Mouse (Mus musculus): ENCODE measurements around the gene Nptx2.

Nptx2 gene

DNA sequence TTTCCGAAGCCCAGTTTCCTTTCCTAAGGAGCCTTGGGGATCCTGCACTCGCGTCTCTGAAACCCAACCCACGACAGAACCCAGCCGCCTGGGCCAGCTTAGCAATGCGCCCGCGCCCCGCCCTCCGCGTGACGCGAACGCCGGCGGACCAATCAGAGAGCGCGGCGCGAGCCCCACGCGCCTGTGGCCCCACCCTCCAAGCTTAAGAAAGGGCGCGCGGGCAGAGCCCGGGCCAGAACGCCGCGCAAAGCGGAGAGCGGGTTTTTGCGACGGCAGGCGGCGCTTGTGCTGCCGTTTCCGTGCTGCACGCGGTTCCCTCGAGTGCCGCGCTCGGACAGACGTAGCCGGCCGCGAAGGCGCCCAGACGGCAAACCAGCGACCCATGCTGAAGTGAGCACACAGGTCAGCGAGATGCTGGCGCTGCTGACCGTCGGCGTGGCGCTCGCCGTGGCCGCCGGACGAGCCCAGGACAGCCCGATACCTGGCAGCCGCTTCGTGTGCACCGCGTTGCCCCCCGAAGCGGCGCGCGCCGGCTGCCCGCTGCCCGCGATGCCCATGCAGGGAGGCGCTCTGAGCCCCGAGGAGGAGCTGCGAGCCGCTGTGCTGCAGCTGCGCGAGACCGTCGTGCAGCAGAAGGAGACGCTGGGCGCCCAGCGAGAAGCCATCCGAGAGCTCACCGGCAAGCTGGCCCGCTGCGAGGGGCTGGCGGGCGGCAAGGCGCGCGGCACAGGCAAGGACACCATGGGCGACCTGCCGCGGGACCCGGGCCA is at the start of gene Nptx2:
Nptx2 (plus strand) TSS at position 250 of the 770 bp plus-strand sequence.
- no peak for DNase-seq (ENCODE audit: low spot score)

DNA sequence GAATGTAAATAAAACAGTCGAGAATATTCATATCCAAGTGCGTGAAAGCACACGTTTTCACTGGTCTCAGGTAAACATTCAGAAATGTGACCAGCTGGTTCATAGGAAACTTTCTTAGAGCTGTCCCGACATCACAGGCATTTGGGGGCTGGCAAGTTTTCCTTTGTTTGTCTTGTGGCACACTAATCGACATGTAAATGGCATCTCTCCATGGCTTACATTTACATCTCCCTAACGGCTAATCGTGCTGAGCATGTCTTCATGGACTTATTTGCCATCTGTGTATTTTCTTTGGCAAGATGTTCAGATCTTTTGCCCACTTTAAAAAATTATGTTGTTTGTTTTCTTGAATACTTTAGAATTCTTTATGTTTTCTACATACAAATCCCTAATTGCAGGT is 49.2 kb upstream of the Nptx2 start:
- DNase-seq (ENCODE audit: low spot score) = no peak

DNA sequence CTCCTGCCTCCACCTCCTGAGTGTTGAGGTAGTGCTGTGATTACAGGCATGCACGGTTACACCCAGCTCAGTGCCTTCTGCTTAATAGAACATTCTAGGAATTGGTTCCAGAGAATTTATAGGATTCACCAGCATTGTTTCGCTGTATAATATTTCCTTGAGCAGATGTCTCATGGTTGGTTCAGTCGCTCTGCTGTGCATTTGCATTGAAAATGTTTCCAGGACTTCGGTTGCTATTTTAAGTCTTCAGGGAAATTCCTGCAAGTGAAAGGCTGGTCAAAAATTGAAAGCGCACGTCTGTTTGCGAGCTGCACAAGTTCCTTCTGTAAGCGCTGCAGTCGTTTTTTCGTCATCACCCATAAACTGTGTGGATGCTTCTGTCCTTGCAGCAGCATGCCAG is 41.5 kb upstream of the Nptx2 start:
- DNase-seq (ENCODE audit: low spot score) = no peak

DNA sequence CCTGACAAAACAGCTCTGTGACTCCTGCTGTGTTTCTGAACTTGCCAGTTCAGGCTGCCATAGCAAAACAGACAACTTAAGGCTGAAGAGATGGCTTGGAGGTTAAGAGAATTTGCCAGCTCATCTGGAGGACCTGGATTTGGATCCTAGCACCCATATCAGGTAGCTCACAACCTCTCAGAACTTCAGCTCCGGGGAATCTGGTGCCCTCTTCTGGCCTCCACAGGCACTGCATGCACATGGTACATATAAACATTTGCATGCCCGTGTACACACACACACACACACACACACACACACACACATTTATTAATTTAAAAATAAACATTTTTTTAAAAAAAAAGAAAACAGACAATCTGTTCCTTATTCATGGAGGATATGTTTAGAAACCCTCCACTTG is 40.0 kb upstream of the Nptx2 start:
- no peak for DNase-seq (ENCODE audit: low spot score)

DNA sequence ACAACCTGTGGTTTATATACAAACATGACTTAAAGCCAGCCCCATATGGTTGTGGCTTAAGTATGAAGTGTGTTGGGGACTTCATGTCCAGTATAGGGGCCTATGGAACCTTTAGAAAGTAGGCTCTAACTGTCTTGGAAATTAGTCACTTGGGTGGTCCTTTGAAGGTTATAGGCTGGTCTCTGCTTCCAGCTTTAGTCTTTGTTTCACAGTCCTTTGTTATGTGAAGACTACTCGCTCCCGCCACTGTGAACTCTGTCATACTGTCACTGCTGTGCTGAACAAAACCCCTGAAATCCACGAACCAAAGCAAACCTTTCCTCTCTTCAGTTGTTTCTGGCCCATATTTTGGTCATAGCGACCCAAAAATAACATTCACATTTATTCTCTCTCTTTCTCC is 39.5 kb upstream of the Nptx2 start:
- no peak for DNase-seq (ENCODE audit: low spot score)

DNA sequence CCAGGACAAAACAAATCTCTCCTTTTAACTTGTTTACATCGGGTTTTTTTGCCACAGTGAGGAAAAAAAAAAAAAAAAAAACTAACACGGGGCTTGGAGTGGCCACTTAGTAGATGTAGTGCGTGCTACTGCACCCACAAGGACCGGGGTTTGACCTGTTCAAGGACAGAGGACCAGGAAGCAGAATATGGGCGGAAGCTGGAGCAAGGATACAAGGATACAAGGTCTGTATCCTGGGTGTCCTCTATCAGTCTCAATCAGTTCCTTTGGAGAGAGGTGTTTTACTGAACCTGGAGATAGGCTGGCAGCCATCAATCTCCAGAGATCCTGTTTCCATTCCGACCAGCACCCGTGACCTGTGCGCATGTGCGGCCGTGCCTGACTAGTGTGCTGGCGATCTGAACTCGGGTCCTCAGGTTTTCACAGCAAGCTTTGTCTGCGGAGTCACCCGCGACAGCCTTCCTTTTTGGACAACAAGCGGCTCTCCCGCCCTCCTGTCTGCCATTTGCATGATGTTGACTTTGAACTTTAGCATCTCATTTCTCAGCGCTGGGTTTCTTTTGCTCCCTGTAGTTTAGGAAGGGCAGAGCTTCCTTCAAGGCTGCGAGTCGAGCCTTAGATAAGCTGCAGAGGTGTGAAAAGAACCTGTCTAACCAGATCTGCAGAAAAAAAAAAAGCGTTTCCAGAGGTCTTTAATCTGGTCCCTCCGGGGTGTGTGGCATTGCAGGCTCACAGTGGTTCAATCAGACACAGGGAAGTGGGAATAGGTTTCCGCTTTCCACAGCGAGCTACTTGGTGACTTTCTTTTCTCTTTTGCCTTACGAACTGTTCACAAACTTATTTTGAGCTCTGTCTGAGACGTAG is 38.8 kb upstream of the Nptx2 start:
- no peak for DNase-seq (ENCODE audit: low spot score)

DNA sequence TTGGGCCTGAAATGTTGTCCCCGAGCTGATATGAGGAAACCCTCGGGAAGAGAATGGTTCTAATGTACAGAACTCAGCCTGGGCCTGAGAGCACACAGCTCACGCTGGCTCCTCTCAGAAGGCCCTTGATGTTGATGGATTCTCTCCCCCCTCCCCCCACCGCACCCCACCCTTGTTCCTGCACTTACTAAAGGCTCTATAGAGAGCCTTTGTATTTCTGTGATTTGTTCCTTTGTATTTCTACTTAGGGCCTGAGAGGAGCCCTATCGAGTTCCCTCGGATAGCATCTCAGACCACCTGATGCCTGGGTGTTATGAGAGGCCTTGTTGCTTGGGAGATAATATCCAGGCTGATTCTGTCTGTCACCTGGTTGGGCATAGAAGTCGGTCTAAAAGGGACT is 36.3 kb upstream of the Nptx2 start:
- no peak for DNase-seq (ENCODE audit: low spot score)

DNA sequence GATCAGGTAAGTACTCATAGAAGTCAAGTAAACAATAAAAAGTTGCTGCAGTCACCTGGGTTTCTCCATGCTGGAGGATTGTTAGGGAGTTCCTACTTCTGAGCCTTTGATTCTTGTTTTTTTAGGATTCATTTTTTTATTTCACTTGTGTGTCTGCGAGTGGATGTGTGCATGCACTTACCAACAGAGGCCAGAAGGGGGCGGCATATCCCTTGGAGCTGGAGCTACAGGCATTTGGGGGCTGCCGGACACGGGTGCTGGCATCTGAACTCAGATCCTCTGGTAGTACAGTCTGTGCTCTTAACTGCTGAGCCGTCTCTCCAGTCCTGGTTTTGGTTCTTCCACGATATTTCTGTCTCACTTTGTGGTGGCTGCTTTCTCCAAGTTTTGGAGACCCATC is 31.0 kb upstream of the Nptx2 start:
- DNase-seq (ENCODE audit: low spot score) = no peak

DNA sequence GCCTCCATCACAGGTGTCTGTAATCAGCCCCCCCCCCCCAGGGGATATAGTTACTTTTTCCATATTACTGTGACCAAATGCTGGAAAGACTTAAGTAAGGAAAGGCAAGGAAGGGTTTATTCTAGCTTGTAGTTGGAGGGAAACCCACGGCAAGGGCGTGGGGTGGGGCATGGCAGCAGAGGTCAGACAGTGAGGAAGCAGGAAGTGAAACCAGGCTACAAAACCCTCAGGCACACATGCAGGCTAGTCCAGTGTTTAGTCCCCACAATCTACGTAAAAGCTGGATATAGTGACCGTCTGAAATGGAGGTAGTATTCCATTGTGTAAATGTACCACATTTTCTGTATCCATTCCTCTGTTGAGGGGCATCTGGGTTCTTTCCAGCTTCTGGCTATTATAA is 30.5 kb upstream of the Nptx2 start:
- DNase-seq (ENCODE audit: low spot score) = no peak

DNA sequence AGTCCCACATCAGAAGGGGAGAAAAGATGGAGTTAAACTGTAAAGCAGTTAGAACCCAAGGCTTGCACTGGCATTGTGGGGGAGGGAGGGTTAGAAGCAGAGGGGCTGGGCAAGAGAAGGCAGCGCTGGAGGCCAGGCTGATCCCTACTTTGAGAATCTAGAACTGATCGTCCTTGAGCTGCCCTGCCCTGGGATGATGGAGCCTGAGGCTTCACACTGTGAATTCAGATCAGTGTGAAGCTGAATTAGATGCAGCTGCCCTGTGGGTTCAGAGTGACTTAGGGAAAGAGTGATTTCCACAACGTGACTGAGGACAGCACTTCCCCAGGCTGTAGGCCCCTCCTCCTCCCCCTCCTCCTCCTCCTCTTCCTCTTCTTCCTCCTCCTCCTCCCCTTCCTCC is 25.6 kb upstream of the Nptx2 start:
- DNase-seq (ENCODE audit: low spot score) = no peak

DNA sequence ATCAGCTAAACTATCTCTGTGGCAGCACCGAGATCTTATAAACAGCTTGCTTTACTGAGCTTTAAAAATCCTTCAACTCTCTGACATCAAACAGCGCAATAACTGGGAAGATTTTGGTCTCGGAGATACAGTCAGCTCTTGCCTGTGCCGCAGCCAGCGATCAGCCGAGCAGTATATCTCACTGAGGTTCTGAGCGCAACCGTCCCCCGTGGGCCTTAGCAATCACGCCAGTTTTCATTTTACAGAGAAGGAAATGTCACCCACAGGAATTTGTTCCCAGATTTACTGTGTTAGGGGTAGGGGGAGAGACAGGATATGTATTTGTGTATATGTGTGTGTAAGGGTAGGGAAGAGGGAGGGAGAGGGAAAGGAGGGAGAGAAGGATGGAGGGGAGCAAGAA is 20.9 kb upstream of the Nptx2 start:
- DNase-seq (ENCODE audit: low spot score) = no peak

DNA sequence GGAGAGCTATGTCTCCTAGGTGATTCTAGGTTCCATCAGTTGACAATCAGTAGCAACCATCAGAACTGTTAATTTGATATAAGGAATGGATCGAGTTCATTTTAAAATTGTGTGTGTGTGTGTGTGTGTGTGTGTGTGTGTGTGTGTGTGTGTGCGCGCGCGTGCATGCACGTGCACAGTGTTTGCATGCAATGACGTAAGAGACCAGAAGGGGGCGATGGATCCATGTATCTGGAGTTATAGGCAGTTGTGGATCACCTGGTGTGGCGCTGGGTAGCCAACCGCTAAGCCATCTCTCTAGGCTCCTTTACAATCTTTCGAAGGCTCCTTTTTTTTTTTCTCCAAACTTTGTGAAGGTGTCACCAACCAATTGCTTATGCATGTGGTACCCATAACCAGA is 16.6 kb upstream of the Nptx2 start:
- no peak for DNase-seq (ENCODE audit: low spot score)

DNA sequence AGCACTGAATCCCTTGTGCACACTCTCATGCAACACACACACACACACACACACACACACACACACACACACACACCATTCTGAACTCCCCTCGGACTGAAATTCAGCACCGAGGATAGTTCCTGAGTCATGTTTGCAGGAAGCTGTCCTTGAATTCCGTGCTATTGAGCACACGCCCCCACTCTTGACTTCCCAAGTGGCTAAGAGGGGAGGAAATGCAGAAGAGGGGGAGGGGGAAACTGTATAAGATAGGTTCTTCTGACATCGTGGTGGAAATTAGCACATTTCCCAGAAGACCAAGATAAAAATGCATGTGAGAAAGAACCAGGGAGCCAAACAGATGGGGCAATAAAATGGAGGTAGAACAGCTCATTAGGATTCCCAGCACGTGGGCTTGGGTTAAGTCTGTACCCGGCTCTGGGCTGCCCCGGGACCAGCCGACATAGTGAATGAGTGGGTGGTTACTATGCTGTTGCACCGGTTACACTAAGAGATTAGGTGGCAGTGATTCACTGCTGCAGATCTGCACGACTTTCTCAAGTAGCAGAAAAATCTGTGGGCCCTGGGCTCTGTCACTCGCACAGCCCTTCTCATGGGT is 2.9 kb upstream of the Nptx2 start:
- DNase-seq (ENCODE audit: low spot score) = no peak

DNA sequence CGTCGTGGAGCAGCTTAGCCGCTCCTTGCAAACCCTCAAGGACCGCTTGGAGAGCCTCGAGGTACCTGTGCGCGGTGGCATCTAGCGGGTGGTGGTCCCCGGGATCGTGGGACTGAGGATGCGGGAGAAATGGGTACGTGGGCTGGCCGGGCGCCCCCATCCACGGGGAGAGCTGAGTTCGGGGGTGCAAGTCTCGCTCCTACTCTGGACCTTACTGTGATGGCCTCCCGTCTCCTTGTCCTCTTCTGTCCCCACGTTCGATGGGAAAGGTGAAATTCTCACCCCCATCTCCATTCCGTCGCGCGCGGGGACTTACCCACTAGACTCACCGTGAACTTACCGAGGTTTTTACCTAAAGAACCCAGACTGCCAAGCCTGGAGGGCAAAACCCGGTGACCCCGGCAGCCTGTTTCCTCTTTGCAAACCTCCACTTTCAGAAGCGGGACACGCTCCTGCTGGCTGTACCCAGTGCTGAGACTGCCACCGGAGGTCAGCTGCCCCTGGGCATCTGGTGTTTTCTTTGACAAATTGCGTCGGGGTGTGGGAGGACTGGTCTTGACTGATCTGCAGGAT is 807 bp downstream of the Nptx2 start:
- no peak for DNase-seq (ENCODE audit: low spot score)

DNA sequence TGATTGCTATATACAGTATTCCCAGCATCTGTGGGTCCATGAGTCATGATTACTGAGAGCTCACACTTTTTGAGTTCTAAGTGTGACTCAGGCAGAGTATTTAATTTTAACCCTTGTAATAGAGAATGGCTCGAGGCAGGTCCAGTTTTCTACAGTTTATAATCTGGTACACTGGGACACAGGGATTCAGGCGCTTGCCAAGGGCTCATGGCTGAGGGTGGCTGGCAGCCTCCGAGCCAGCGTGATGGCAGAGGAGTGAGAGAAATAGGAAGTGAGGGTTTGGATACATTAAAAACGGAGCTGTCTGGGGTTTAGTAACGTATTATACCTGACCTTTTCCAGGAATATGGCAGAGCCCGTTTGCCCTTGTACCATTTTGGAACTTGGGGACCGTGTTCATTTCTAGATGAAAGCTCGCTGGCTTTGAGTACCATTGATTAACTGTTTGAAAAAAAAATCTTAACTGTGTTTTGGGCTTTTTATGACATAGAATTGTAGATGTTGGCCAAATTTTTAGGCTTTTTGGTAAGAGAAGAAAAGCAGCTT is 1.7 kb downstream of the Nptx2 start:
- no peak for DNase-seq (ENCODE audit: low spot score)

DNA sequence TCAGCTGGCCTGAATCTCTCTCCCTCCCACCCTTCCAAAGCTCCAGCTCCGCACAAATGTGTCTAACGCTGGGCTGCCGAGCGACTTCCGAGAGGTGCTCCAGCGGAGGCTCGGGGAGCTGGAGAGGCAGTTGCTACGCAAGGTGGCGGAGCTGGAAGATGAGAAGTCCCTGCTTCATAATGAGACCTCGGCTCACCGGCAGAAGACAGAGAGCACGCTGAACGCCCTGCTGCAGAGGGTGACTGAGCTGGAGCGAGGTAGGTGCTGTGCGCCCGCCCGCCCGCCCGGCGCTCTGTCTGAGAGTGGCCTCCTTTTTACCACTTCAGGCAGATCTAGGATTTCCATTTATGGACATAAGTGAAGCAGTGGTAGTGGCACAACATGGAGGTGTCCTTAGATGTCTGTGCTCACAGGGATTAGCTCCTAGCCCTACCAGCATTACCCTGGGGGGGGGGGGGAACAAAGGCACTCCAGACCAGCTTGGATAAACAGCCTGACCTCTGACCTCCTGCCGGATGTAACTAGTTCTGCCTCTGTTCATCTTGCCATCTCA is 2.5 kb downstream of the Nptx2 start:
- DNase-seq (ENCODE audit: low spot score) = no peak

DNA sequence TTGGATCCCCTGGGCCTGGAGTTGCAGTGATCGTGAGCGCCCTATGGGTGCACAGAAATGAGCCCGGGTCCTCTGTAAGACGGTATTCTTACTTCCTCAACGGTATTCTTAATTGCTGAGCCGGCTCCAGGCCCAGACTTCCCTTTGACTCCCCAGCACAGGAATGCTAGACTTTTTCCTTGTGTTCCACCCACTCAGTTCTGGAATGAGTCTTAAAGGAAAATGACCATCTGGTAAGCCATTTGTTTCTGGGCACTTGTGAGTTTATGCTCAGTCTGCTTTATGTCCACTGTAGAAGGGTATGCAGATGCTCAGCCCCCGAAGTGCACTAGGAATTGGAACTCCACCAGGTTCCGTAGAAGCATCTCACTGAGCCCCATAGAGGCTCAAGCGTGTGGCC is 4.3 kb downstream of the Nptx2 start:
- no peak for DNase-seq (ENCODE audit: low spot score)

DNA sequence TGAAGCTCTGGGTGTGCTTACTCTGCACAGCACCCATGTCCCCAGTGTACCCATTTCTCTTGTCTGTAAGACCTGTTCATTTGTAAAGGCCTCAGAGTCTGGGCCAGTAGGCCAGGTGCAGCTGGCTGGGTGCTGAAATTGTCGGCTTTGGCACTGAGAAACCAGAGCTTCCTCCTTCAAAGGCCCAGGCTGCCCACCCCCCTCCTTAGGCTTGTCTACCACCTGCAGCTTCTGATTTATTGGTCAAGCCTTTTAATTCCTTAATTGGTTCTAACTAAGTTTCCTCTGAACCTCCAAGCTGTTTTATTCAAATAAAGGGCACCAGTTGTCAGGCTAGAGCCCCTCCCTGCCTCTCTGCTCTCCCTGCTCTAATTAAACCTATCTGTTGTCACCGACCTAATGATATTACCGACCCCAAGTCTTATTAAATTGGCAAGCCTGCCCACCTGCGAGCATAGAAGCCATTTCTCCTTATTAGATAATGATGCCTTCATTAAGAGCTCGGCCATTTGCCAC is 5.0 kb downstream of the Nptx2 start:
- DNase-seq (ENCODE audit: low spot score) = no peak

DNA sequence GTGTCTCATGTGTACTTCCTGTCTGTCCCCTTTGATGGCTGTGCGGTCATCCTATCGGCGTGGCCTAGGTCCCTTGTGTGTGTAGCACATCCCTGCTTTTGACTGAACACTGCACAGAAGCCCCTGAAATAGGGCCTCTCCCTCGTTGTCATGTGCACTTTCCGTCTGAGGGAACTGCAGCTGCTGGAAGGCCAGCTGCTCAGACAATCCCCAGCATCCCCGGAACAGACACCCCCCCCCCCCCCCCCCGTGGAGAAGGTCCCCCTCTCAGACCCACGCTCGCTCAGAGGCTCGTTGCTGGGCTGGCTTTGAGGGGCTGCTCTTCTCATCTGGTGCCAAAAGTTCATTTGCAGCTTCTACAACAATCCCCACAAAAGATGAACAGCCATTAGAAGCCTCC is 11.0 kb downstream of the Nptx2 start:
- no peak for DNase-seq (ENCODE audit: low spot score)

DNA sequence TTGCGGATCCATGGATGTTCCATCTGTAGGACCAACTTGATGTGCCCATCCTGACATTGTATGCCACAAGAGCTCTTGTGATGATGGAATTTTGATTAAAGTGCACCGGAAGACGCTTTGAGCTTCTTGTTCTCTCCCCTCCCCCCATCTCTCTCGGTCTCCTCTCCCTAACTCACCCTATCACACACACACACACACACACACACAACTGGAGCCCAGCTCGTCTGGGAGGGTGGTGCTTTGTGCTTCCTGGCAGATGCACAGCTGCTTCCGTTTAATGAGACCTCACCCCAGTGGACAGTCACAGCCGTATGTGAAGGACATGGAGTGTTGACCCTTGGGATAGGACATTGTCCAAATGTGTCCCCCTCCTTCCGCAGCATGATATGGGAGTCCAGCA is 11.7 kb downstream of the Nptx2 start:
- no peak for DNase-seq (ENCODE audit: low spot score)

DNA sequence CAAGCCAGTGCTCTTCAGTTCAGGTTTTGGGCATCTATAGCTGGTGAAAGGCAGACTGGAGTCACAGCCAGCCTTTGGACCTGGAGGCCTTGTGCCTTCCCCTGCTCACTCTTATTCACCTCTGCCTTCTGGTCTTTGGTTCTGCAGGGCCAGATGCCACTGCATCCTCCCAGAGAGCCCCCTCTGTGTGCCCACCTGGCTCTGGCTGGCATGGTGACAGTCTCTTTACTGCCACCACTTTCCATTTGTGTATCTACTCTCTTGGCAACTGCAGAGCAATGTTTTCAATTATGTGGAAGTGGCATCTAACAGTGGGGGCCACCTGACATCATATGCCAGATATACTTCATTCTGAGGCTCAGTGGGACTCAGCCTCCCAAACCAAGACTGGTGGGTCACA is 12.8 kb downstream of the Nptx2 start:
- no peak for DNase-seq (ENCODE audit: low spot score)

DNA sequence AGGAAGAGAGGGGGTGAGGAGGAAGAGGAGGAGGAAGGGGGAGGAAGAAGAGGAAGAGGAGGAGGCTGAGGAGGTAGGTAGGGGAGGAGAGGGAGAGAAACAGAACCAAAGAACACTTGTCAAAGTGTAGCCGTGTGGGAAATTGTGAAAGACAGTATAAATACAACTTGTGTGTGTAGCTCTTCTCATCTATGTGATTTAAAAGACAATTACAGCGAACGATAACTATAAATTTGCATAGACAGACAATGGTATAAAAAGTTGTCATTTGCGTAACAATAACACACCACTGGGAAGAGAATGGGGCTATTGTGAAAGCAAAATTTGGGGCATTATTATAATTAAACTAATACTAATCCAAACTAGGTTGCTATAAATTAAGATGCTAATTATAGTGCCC is 20.0 kb downstream of the Nptx2 start:
- DNase-seq (ENCODE audit: low spot score) = no peak
